Mouse (Mus musculus) kidney, adult 2 months (tissue): ENCODE results near the gene Ttll12. TPM values are rescaled to one million over a fixed set of nuclear protein-coding genes. Genes with fewer than 3 reads are reported as not detected.

ENCODE experiments used
- DNase-seq: peaks from one replicate; pipeline ENCODE4 v3.0.0; 2021
- H3K27ac ChIP-seq: fragments of 200-500 bp; 2 replicates; pipeline ENCODE4 v1.5.1; 2012; ENCODE audit warnings: low read depth, low read length, control low read depth, inconsistent platforms; ENCODE audit not compliant: insufficient read depth
- H3K27me3 ChIP-seq: fragments of 200-500 bp; replicated peaks from 2 replicates; pipeline ENCODE4 v1.6.1; 2012; ENCODE audit warnings: mild to moderate bottlenecking, moderate library complexity, low read length, inconsistent platforms; ENCODE audit not compliant: control insufficient read depth, insufficient read depth
- H3K36me3 ChIP-seq: fragments of 200-500 bp; 2 replicates; pipeline ENCODE4 v1.6.1; 2012; ENCODE audit warnings: mild to moderate bottlenecking, moderate library complexity, low read length, inconsistent platforms; ENCODE audit not compliant: control insufficient read depth, insufficient read depth
- H3K4me1 ChIP-seq: fragments of 200-500 bp; 2 replicates; pipeline ENCODE4 v1.6.1; 2011; ENCODE audit warnings: low read length; ENCODE audit not compliant: control insufficient read depth, insufficient read depth
- H3K4me3 ChIP-seq: fragments of 200-500 bp; 2 replicates; pipeline ENCODE4 v1.5.1; 2011; ENCODE audit warnings: mild to moderate bottlenecking, low read depth, low read length, control low read depth; ENCODE audit not compliant: insufficient read depth
- CTCF ChIP-seq: fragments of 200-500 bp; conservative IDR thresholded peaks from 2 replicates; pipeline ENCODE4 v1.5.1; 2011; ENCODE audit warnings: low read depth, mild to moderate bottlenecking, control low read depth, low read length, moderate library complexity, mixed read lengths; ENCODE audit not compliant: insufficient read depth, insufficient read length
- POLR2A ChIP-seq: fragments of 200-500 bp; IDR thresholded peaks from one replicate; pipeline ENCODE4 v1.6.1; 2011; ENCODE audit warnings: low read depth, low read length, control low read depth
- WGBS: fragments of 180-500 bp; shearing (Covaris S2); methylation state at CpG from one replicate; pipeline ENCODE4 v1.1.7; 2018; 5-methylcytosine and 5-hydroxymethylcytosine counted together
- polyA plus RNA-seq: library from polyadenylated mRNA; depleted of rRNA; stranded (reverse); fragments of >200 nt; gene quantifications from 2 replicates; pipeline ENCODE4 v1.2.3, GENCODE M21; 2012

Gene Ttll12
- polyA plus RNA-seq, 1 experiment = 18.0 TPM

- 24% methylated on average over 19 of the region's 19 CpGs for WGBS
- Histone ChIP-seq H3K27ac (no peak overlapping the region), H3K27me3 (no peaks in the 10 kb centered on the region), H3K4me3 (peak overlapping the region; percentile 92), H3K4me1 (peaks cover 9% of the 10 kb centered on the region; the same call in 1 of the 2 replicates), H3K36me3 (no peaks in the 10 kb centered on the region)
- no peak for DNase-seq
- TF ChIP-seq CTCF (no peak), POLR2A (no peak)
Observed at GRCm38 (mm10) chr15:83593702-83594512, 1.1 kb downstream of the Ttll12 start.

- Histone ChIP-seq H3K27me3 (no peaks in the 10 kb centered on the region), H3K36me3 (no peaks in the 10 kb centered on the region), H3K4me1 (peaks cover 9% of the 10 kb centered on the region; the same call in 1 of the 2 replicates), H3K4me3 (no peak overlapping the region), H3K27ac (no peak overlapping the region)
- TF ChIP-seq POLR2A = no peak
- no peak for TF ChIP-seq CTCF
- no peak for DNase-seq
Observed at GRCm38 (mm10) chr15:83593189-83593585, 1.8 kb downstream of the Ttll12 start.

DNA sequence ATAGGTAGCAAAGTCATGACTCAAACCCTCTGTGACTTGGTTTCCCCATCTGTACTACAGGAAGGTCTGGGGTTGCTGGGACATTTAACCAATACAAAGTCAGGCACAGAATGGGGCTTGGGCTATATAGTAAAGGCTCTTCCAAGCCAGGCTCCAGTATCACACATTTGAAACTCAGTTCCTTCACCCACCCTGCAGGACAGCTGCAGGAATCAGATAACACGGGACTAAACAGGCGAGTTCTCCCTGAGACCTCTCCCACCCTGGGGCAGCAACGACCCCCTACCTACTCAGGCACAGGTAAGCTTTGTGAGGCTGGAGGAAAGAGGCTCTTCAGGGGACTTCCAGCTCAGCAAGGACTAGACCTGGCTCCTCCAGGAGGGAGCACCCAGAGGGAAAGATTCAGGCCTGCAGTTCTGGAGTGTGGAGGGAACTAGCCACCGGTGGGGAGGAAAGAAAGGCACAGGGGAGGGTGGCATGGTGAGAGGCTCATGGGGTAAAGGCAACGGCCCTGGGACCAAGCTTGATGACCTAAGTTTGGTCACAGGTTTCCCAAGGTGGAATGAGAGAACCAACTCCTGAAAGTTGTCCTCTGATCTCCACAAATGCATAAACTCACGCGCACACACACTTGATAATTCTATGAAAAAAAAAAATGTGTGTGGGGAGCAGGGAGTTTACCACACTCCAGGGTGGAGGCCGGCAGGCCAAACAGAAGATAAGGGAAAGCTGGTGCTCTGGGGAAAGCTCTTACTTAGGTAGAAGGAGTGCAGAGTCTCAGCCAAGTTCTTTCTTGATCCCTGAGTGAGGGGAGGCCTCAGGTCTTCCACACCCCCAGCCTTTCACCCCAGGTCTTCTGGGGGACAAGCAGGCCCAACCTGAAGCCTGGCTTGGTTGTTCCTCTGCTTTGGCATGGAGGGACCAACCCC lies 2.4 kb downstream of the Ttll12 start:
- Histone ChIP-seq H3K27me3 (no peaks in the 10 kb centered on the region), H3K4me3 (no peak overlapping the region), H3K27ac (no peak overlapping the region), H3K4me1 (peaks cover 9% of the 10 kb centered on the region; the same call in 1 of the 2 replicates), H3K36me3 (no peaks in the 10 kb centered on the region)
- 82% methylated on average over 8 of the region's 8 CpGs for WGBS
- no peak for DNase-seq
- TF ChIP-seq CTCF = no peak
- TF ChIP-seq POLR2A = no peak

- Histone ChIP-seq H3K36me3 (no peaks in the 10 kb centered on the region), H3K4me3 (no peak overlapping the region), H3K4me1 (peaks cover 9% of the 10 kb centered on the region; the same call in 1 of the 2 replicates), H3K27me3 (no peaks in the 10 kb centered on the region), H3K27ac (no peak overlapping the region)
- WGBS = 82% methylated on average over 6 of the region's 6 CpGs
- DNase-seq = no peak
- no peak for TF ChIP-seq CTCF
- no peak for TF ChIP-seq POLR2A
Observed at GRCm38 (mm10) chr15:83591758-83592157, 3.2 kb downstream of the Ttll12 start.

DNA sequence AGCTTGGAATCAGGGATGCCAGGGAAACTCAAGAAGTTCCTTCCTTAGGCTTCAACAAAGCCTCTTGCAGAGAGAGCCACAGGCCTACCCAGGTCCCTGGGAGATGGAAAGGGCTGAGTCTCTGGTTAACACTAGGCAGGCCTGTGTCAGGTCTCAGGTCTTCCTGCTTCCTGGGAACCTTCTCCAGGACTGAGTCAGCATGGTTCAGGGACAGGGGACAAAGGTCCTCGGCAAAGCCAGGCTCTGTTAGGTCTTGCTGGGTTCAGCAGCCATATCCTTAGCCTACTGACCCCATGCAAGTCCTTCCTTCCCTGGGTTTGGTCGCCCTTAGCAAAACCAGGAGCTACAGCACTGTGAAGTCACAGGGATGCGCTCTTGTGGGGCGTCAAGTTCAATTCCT lies 4.1 kb downstream of the Ttll12 start:
- TF ChIP-seq POLR2A (no peak), CTCF (no peak)
- 72% methylated on average over 4 of the region's 4 CpGs for WGBS
- Histone ChIP-seq H3K4me1 (peaks cover 9% of the 10 kb centered on the region; the same call in 1 of the 2 replicates), H3K36me3 (no peaks in the 10 kb centered on the region), H3K27me3 (no peaks in the 10 kb centered on the region), H3K4me3 (no peak overlapping the region), H3K27ac (no peak overlapping the region)
- peak; percentile 63 for DNase-seq

DNA sequence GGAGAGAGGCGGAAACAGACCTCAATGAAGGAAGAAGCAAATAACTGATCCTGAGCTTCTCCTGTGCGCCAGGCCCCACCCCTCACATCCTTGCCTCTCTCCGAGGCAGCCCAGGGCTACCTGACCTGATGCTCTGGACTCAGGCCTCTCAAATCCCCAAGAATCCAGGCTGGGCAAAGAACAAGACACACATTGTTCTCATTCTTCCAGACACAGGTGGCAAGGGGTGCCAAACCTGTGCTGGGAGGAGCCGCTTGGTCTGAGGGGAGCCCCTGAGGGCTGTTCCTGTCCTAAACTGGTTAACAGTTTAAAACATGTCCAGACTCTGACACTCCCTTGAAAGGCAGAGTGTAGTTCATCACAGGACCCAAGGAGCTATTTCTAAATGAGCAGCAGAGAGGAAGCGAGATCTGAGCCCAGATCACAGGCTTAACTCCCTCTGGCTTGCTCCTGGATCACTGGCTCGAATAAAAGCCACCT lies 10.2 kb downstream of the Ttll12 start:
- 88% methylated on average over 6 of the region's 6 CpGs for WGBS
- H3K27ac ChIP-seq = no peak overlapping the region
- H3K4me3 ChIP-seq = no peak overlapping the region
- no peaks in the 10 kb centered on the region for H3K36me3 ChIP-seq
- H3K4me1 ChIP-seq = no peaks in the 10 kb centered on the region
- H3K27me3 ChIP-seq = no peaks in the 10 kb centered on the region
- no peak for TF ChIP-seq POLR2A
- no peak for TF ChIP-seq CTCF
- no peak for DNase-seq
